Mouse (Mus musculus) forebrain, embryonic 14.5 days (tissue): Measurements from ENCODE around the gene Kcnip3. TPM values are rescaled to one million over a fixed set of nuclear protein-coding genes. Genes with fewer than 3 reads are reported as not detected.
A peak's percentile ranks its signal among the peaks of the same experiment; 100 is the strongest.

Source experiments
- ATAC-seq: fragments of 200-750 bp; cut with Nextera tagmentation; 2 replicates; pipeline ENCODE4 v1.8.0; 2017; ENCODE audit warnings: mild to moderate bottlenecking, moderate library complexity
- DNase-seq: peaks from one replicate; pipeline ENCODE4 v3.0.0-alpha.2; 2015; ENCODE audit warnings: low spot score
- H3K27ac ChIP-seq: fragments of 300-500 bp; sonication (generic); 2 replicates; pipeline ENCODE4 v1.5.1; 2014; ENCODE audit warnings: low read depth, mild to moderate bottlenecking, control low read depth, low read length, moderate library complexity
- H3K27me3 ChIP-seq: fragments of 300-500 bp; sonication (generic); replicated peaks from 2 replicates; pipeline ENCODE4 v1.6.1; 2014; ENCODE audit warnings: low read length, control low read depth, mixed read lengths; ENCODE audit not compliant: control insufficient read depth, insufficient read depth
- H3K36me3 ChIP-seq: fragments of 300-500 bp; sonication (generic); 2 replicates; pipeline ENCODE4 v1.6.1; 2014; ENCODE audit warnings: low read length, control low read depth; ENCODE audit not compliant: control insufficient read depth, insufficient read depth
- H3K4me1 ChIP-seq: fragments of 300-500 bp; sonication (generic); 2 replicates; pipeline ENCODE4 v1.6.1; 2014; ENCODE audit warnings: antibody characterized with exemption, low read length, control low read depth; ENCODE audit not compliant: control insufficient read depth, insufficient read depth
- H3K4me2 ChIP-seq: fragments of 300-500 bp; sonication (generic); 2 replicates; pipeline ENCODE4 v1.6.1; 2014; ENCODE audit warnings: mild to moderate bottlenecking, control low read depth, low read length
- H3K4me3 ChIP-seq: fragments of 300-500 bp; sonication (generic); 2 replicates; pipeline ENCODE4 v1.5.1; 2014; ENCODE audit warnings: low read depth, low read length, control low read depth
- H3K9ac ChIP-seq: fragments of 300-500 bp; sonication (generic); 2 replicates; pipeline ENCODE4 v1.6.1; 2014; ENCODE audit warnings: mild to moderate bottlenecking, low read length, control low read depth, moderate library complexity
- H3K9me3 ChIP-seq: fragments of 300-500 bp; sonication (generic); replicated peaks from 2 replicates; pipeline ENCODE4 v1.6.1; 2016; ENCODE audit warnings: low read length, control low read depth, mixed read lengths; ENCODE audit not compliant: control insufficient read depth
- WGBS: fragments of 180-500 bp; shearing (Covaris S2); extraction: QIAGEN DNeasy Blood & Tissue Kit; methylation state at CpG from one replicate; pipeline ENCODE4 v1.1.7; 2014; 5-methylcytosine and 5-hydroxymethylcytosine counted together
- polyA plus RNA-seq: library from polyadenylated mRNA; unstranded; fragments of >200 nt; fragmentation: Nextera tagmentation; extraction: Ambion mirVana; gene quantifications from 2 replicates; pipeline ENCODE4 v1.2.1, GENCODE M21; 2014

The Kcnip3 gene
- 13.8 and 15.1 TPM in 2 replicates for polyA plus RNA-seq

GRCm38 (mm10) chr2:127522006-127522441, at the start of gene Kcnip3:
Gene Kcnip3, minus strand, starts transcription at chr2:127522094.
- H3K9ac ChIP-seq: peak within 1 kb of the TSS; percentile 60
- peak within 1 kb of the TSS; percentile 69 for H3K4me2 ChIP-seq
- peak; percentile 90 for ATAC-seq
- H3K4me3 ChIP-seq: peak within 1 kb of the TSS; percentile 44
- H3K9me3 ChIP-seq: no peaks in the 10 kb centered on the region
- WGBS: 1% methylated on average over 10 of the region's 10 CpGs
- peaks cover 41% of the 10 kb centered on the region for H3K4me1 ChIP-seq
- H3K27ac ChIP-seq: peak within 1 kb of the TSS; percentile 90
- H3K36me3 ChIP-seq: no peaks in the 10 kb centered on the region
- H3K27me3 ChIP-seq: no peaks in the 10 kb centered on the region
- peak; percentile 93 for DNase-seq

GRCm38 (mm10) chr2:127559070-127559966, 37.4 kb upstream of the Kcnip3 start:
- Histone ChIP-seq H3K4me2 (peak overlapping the region; percentile 34), H3K9me3 (no peaks in the 10 kb centered on the region), H3K27me3 (no peaks in the 10 kb centered on the region; the same call in 1 of the 2 replicates), H3K9ac (peak overlapping the region; percentile 21; the same call in 1 of the 2 replicates), H3K36me3 (no peaks in the 10 kb centered on the region), H3K27ac (no peak overlapping the region), H3K4me3 (peak overlapping the region; percentile 6), H3K4me1 (peaks cover 3% of the 10 kb centered on the region; the same call in 1 of the 2 replicates)
- 12% methylated on average over 18 of the region's 18 CpGs for WGBS
- ATAC-seq (peak; percentile 100), DNase-seq (peak; percentile 97)

- Histone ChIP-seq H3K9me3 (no peaks in the 10 kb centered on the region), H3K4me2 (no peak overlapping the region), H3K4me3 (no peak overlapping the region), H3K36me3 (no peaks in the 10 kb centered on the region), H3K9ac (no peak overlapping the region), H3K4me1 (no peaks in the 10 kb centered on the region), H3K27ac (no peak overlapping the region), H3K27me3 (peaks cover 6% of the 10 kb centered on the region; the same call in 1 of the 2 replicates)
- ATAC-seq: no peak
- 51% methylated on average over 5 of the region's 5 CpGs for WGBS
- peak; percentile 49 for DNase-seq
These were observed 29.2 kb upstream of the Kcnip3 start for GRCm38 (mm10) chr2:127551078-127551477.

- DNase-seq (peak; percentile 1), ATAC-seq (no peak)
- Histone ChIP-seq H3K4me3 (no peak overlapping the region), H3K36me3 (no peaks in the 10 kb centered on the region), H3K27ac (no peak overlapping the region), H3K4me2 (no peak overlapping the region), H3K9me3 (no peaks in the 10 kb centered on the region), H3K27me3 (peaks cover 6% of the 10 kb centered on the region; the same call in 1 of the 2 replicates), H3K9ac (no peak overlapping the region), H3K4me1 (no peaks in the 10 kb centered on the region)
- 86% methylated on average over 1 of the region's 1 CpGs for WGBS
These were observed 28.6 kb upstream of the Kcnip3 start for GRCm38 (mm10) chr2:127550446-127550845.

GRCm38 (mm10) chr2:127549711-127550110, 27.8 kb upstream of the Kcnip3 start:
- peaks cover 6% of the 10 kb centered on the region; the same call in 1 of the 2 replicates for H3K27me3 ChIP-seq
- no peak for ATAC-seq

GRCm38 (mm10) chr2:127548342-127549074, 26.6 kb upstream of the Kcnip3 start:
- DNase-seq (no peak), ATAC-seq (no peak)
- H3K4me3 ChIP-seq: no peak overlapping the region
- no peak overlapping the region for H3K4me2 ChIP-seq
- H3K9ac ChIP-seq: no peak overlapping the region
- H3K9me3 ChIP-seq: no peaks in the 10 kb centered on the region
- no peaks in the 10 kb centered on the region for H3K36me3 ChIP-seq
- 77% methylated on average over 5 of the region's 5 CpGs for WGBS
- H3K27ac ChIP-seq: no peak overlapping the region
- H3K4me1 ChIP-seq: no peaks in the 10 kb centered on the region
- H3K27me3 ChIP-seq: peaks cover 6% of the 10 kb centered on the region; the same call in 1 of the 2 replicates

More at GRCm38 (mm10) chr2:127549711-127550110, 27.8 kb upstream of the Kcnip3 start:
- Histone ChIP-seq H3K9me3 (no peaks in the 10 kb centered on the region), H3K27ac (no peak overlapping the region), H3K4me3 (no peak overlapping the region), H3K36me3 (no peaks in the 10 kb centered on the region), H3K9ac (no peak overlapping the region), H3K4me2 (no peak overlapping the region), H3K4me1 (no peaks in the 10 kb centered on the region)
- no peak for DNase-seq

- no peaks in the 10 kb centered on the region for H3K36me3 ChIP-seq
- no peak for ATAC-seq
- H3K4me3 ChIP-seq: no peak overlapping the region
- no peak overlapping the region for H3K27ac ChIP-seq
- no peak overlapping the region for H3K9ac ChIP-seq
- no peak overlapping the region for H3K4me2 ChIP-seq
- H3K27me3 ChIP-seq: peaks cover 40% of the 10 kb centered on the region
- H3K4me1 ChIP-seq: no peaks in the 10 kb centered on the region
- 89% methylated on average over 2 of the region's 2 CpGs for WGBS
- H3K9me3 ChIP-seq: no peaks in the 10 kb centered on the region
- DNase-seq: no peak
These were observed 19.8 kb upstream of the Kcnip3 start for GRCm38 (mm10) chr2:127541697-127542096.

- ATAC-seq (no peak), DNase-seq (no peak)
- 0 out of 2 replicates have a peak within 1 kb of the TSS, but pooled peaks have one; percentile 23 for H3K4me2 ChIP-seq
- H3K27me3 ChIP-seq: peaks cover 40% of the 10 kb centered on the region
- H3K36me3 ChIP-seq: no peaks in the 10 kb centered on the region
- no peaks in the 10 kb centered on the region for H3K9me3 ChIP-seq
- H3K27ac ChIP-seq: no peak within 1 kb of the TSS
- 6% methylated on average over 29 of the region's 29 CpGs for WGBS
- H3K4me1 ChIP-seq: no peaks in the 10 kb centered on the region
- no peak within 1 kb of the TSS for H3K9ac ChIP-seq
- no peak within 1 kb of the TSS for H3K4me3 ChIP-seq
These were observed 19.3 kb upstream of the Kcnip3 start, which contains the start of gene Prom2 for GRCm38 (mm10) chr2:127541185-127541584. Gene Prom2, minus strand, starts transcription at chr2:127541467.
